Mouse (Mus musculus): Measurements from ENCODE around the gene Prr3. TPM values are rescaled to one million over a fixed set of nuclear protein-coding genes. Genes with fewer than 3 reads are reported as not detected.

Gene Prr3
- total RNA-seq, 1 experiment, result 13.8 TPM

DNA sequence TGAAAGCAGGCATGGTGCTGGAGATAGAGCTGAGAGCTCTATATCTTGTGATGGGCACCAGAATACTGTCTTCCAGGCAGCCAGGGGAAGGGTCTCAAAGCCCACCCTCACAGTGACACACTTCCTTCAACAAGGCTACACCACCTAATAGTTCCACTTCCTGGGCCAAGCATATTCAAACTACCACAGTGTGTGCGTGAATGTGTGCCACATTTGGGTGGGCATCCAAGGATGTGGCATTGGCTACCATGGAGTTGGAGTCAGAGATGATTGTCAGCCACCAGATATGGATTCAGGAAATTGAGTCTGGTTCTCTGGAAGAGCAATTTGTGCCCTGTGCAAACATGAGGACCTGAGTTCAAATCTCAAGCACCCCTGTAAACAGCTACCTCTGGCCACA lies 41.3 kb upstream of the Prr3 start:
- H3K9me3 ChIP-seq (ENCODE audit: control insufficient read depth, insufficient read depth, low read depth, low read length), result no peaks in the 10 kb centered on the region
- H3K4me3 ChIP-seq (ENCODE audit: insufficient read depth in 1 of 2, low read depth in 1 of 2, low read length in 2 of 2, poor library complexity in 1 of 2, severe bottlenecking in 1 of 2), result no peak overlapping the region
- peaks cover 10% of the 10 kb centered on the region for H3K36me3 ChIP-seq (ENCODE audit: control insufficient read depth, insufficient read depth, low read length, poor library complexity, severe bottlenecking)
- DNase-seq (ENCODE audit: low read depth, low spot score), result no peak
- H3K4me1 ChIP-seq (ENCODE audit: control insufficient read depth in 2 of 2, insufficient read depth in 2 of 2, low read length in 2 of 2, poor library complexity in 1 of 2), result peaks cover 0 to 22% of the 10 kb centered on the region in 2 experiments; a peak in 2 of 4 replicates
- H3K27ac ChIP-seq (ENCODE audit: insufficient read depth, low read depth, low read length, poor library complexity, severe bottlenecking), result no peak overlapping the region
- H3K9ac ChIP-seq (ENCODE audit: insufficient read depth, low read depth, low read length, poor library complexity, severe bottlenecking), result no peak overlapping the region
- TF ChIP-seq HCFC1 (IDR thresholded peaks at IDR 0.05; ENCODE audit: borderline replicate concordance, insufficient read depth, low read length) (no peak), CHD2 (IDR thresholded peaks at IDR 0.05; ENCODE audit: low read depth, low read length) (no peak), MAFK (IDR thresholded peaks at IDR 0.05; ENCODE audit: insufficient read depth, low read depth, low read length) (no peak), ZNF384 (IDR thresholded peaks at IDR 0.05; ENCODE audit: low read depth, low read length) (no peak), ZC3H11A (IDR thresholded peaks at IDR 0.05; ENCODE audit: borderline replicate concordance, low read depth, low read length) (no peak)
- in situ Hi-C loops (cut with MboI; ENCODE audit: low sequenced_read_pairs in 2 of 2, unreplicated experiment in 2 of 2), result no loop called here

DNA sequence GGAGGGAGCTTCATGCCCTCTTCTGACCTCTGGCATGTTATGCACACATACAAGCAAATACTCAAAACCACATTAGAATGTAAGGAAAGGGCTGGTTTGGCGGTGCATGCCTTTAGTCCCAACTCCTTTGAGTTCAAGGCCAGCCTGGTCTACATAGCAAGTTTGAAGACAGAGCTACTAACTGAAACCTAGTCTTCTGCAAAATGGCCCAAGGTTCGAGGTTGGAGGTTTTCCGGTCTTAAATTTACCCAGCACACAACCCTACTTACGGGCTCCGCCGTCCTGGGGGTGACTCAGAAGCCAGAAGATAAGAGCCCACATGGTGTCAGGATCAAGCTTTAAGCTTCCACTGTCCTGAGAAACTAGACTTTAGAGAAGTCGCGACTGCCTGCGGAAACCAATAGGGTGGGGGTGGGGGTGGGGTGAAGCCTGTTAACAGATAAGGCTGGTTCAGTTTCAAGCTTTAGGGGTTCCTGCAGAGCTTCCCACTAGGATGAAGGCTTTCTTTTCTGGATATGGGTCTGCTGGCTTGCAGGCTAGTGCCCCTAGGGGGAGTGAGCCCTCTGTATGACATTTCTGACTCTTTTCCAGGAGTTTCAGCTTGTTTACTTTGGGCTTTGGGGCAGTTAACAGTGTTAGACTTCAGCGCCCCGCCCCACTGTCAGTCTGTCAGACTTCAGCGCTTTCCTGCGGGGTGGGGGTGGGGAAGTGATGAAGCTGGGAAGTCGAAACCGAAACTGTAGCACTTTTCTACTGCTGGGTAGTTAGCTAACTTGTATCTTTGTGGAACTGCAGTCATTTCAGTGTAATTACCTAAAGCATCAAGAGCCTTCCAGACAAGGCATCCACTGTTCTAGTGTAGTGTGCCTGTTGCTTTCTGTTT lies 40.4 kb upstream of the Prr3 start, which contains the start of gene H2-T24:
H2-T24 (minus strand) TSS at position 370 of the 883 bp plus-strand sequence.
- Histone ChIP-seq H3K27ac (ENCODE audit: insufficient read depth, low read depth, low read length, poor library complexity, severe bottlenecking) (no peak within 1 kb of the TSS), H3K4me1 (ENCODE audit: control insufficient read depth in 2 of 2, insufficient read depth in 2 of 2, low read length in 2 of 2, poor library complexity in 1 of 2) (peaks cover 0 to 20% of the 10 kb centered on the region in 2 experiments; a peak in 2 of 4 replicates), H3K4me3 (ENCODE audit: insufficient read depth in 1 of 2, low read depth in 1 of 2, low read length in 2 of 2, poor library complexity in 1 of 2, severe bottlenecking in 1 of 2) (no peak within 1 kb of the TSS), H3K9me3 (ENCODE audit: control insufficient read depth, insufficient read depth, low read depth, low read length) (no peaks in the 10 kb centered on the region), H3K36me3 (ENCODE audit: control insufficient read depth, insufficient read depth, low read length, poor library complexity, severe bottlenecking) (peaks cover 5% of the 10 kb centered on the region), H3K9ac (ENCODE audit: insufficient read depth, low read depth, low read length, poor library complexity, severe bottlenecking) (no peak within 1 kb of the TSS)
- in situ Hi-C loops (cut with MboI; ENCODE audit: low sequenced_read_pairs in 2 of 2, unreplicated experiment in 2 of 2), result no loop called here
- DNase-seq (ENCODE audit: low read depth, low spot score), result peak; percentile 63
- TF ChIP-seq ZC3H11A (IDR thresholded peaks at IDR 0.05; ENCODE audit: borderline replicate concordance, low read depth, low read length), result no peak
- TF ChIP-seq CHD2 (IDR thresholded peaks at IDR 0.05; ENCODE audit: low read depth, low read length), result peak; percentile 49; the same call in 1 of the 2 replicates

DNA sequence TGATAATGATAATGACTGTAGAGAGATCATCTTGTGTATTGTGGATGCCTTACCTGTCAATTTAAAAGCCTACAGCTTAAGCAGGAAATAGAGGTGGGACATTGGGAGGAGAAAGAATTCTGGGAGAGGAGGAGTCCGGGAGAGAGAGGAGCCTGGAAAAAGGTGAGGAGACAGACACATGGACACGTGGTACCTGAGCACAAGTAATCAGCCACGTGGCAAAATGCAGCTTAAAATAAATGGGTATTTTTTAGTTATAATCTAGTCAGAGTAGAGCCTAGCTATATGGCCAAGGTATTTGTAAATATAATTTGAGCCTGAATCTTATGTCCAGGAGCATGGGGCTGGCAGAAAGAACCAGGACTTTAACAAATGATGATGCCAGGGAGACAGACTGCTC lies 39.5 kb upstream of the Prr3 start:
- H3K27ac ChIP-seq (ENCODE audit: insufficient read depth, low read depth, low read length, poor library complexity, severe bottlenecking), result no peak overlapping the region
- in situ Hi-C loops (cut with MboI; ENCODE audit: low sequenced_read_pairs in 2 of 2, unreplicated experiment in 2 of 2), result no loop called here
- no peaks in the 10 kb centered on the region for H3K9me3 ChIP-seq (ENCODE audit: control insufficient read depth, insufficient read depth, low read depth, low read length)
- peaks cover 8% of the 10 kb centered on the region for H3K36me3 ChIP-seq (ENCODE audit: control insufficient read depth, insufficient read depth, low read length, poor library complexity, severe bottlenecking)
- DNase-seq (ENCODE audit: low read depth, low spot score), result no peak
- H3K9ac ChIP-seq (ENCODE audit: insufficient read depth, low read depth, low read length, poor library complexity, severe bottlenecking), result no peak overlapping the region
- peaks cover 0 to 21% of the 10 kb centered on the region in 2 experiments; a peak in 2 of 4 replicates for H3K4me1 ChIP-seq (ENCODE audit: control insufficient read depth in 2 of 2, insufficient read depth in 2 of 2, low read length in 2 of 2, poor library complexity in 1 of 2)
- no peak overlapping the region for H3K4me3 ChIP-seq (ENCODE audit: insufficient read depth in 1 of 2, low read depth in 1 of 2, low read length in 2 of 2, poor library complexity in 1 of 2, severe bottlenecking in 1 of 2)
- TF ChIP-seq ZNF384 (IDR thresholded peaks at IDR 0.05; ENCODE audit: low read depth, low read length) (no peak), CHD2 (IDR thresholded peaks at IDR 0.05; ENCODE audit: low read depth, low read length) (no peak), MAFK (IDR thresholded peaks at IDR 0.05; ENCODE audit: insufficient read depth, low read depth, low read length) (no peak), ZC3H11A (IDR thresholded peaks at IDR 0.05; ENCODE audit: borderline replicate concordance, low read depth, low read length) (no peak), HCFC1 (IDR thresholded peaks at IDR 0.05; ENCODE audit: borderline replicate concordance, insufficient read depth, low read length) (no peak)

DNA sequence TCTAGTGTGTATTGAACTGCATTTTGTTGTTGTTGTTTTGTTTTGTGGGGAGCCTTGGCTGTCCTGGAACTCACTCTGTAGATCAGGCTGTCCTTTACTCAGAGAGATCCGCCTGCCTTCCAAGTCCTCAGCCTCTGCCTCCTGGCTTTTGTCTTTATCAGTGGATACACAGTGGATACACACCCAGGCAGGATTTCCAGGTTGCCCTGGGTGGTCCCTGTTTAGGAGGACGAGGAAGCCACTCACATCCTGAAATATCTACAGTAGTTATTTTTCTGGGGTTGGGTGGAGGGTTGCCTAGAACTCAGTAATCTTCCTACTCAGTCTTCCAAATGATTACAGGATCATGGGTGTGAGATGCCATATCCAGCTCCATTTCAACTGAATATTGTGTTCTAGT lies 38.9 kb upstream of the Prr3 start:
- no peak for DNase-seq (ENCODE audit: low read depth, low spot score)
- H3K9me3 ChIP-seq (ENCODE audit: control insufficient read depth, insufficient read depth, low read depth, low read length), result no peaks in the 10 kb centered on the region
- no peak overlapping the region for H3K9ac ChIP-seq (ENCODE audit: insufficient read depth, low read depth, low read length, poor library complexity, severe bottlenecking)
- peaks cover 10% of the 10 kb centered on the region for H3K36me3 ChIP-seq (ENCODE audit: control insufficient read depth, insufficient read depth, low read length, poor library complexity, severe bottlenecking)
- peaks cover 0 to 18% of the 10 kb centered on the region in 2 experiments; a peak in 2 of 4 replicates for H3K4me1 ChIP-seq (ENCODE audit: control insufficient read depth in 2 of 2, insufficient read depth in 2 of 2, low read length in 2 of 2, poor library complexity in 1 of 2)
- no peak overlapping the region for H3K4me3 ChIP-seq (ENCODE audit: insufficient read depth in 1 of 2, low read depth in 1 of 2, low read length in 2 of 2, poor library complexity in 1 of 2, severe bottlenecking in 1 of 2)
- H3K27ac ChIP-seq (ENCODE audit: insufficient read depth, low read depth, low read length, poor library complexity, severe bottlenecking), result no peak overlapping the region
- no peak for TF ChIP-seq MAFK (IDR thresholded peaks at IDR 0.05; ENCODE audit: insufficient read depth, low read depth, low read length)
- TF ChIP-seq ZC3H11A (IDR thresholded peaks at IDR 0.05; ENCODE audit: borderline replicate concordance, low read depth, low read length), result no peak
- no peak for TF ChIP-seq CHD2 (IDR thresholded peaks at IDR 0.05; ENCODE audit: low read depth, low read length)
- no peak for TF ChIP-seq HCFC1 (IDR thresholded peaks at IDR 0.05; ENCODE audit: borderline replicate concordance, insufficient read depth, low read length)
- no peak for TF ChIP-seq ZNF384 (IDR thresholded peaks at IDR 0.05; ENCODE audit: low read depth, low read length)
- in situ Hi-C loops (cut with MboI; ENCODE audit: low sequenced_read_pairs in 2 of 2, unreplicated experiment in 2 of 2), result no loop called here
